Mouse (Mus musculus) testis, postnatal 14 days (tissue): ENCODE data around the gene Oscp1.
"Not testable (repeated sequence)": the region's sequence is repeated elsewhere in the genome, so short reads cannot be mapped to it uniquely, and the experiment has no call there.

Source experiments
- DNase-seq: peaks from one replicate; pipeline ENCODE4 v3.0.0; 2021; ENCODE audit warnings: low spot score

Gene Oscp1

GRCm38 (mm10) chr4:126083021-126083420, 24.7 kb downstream of the Oscp1 start:
- DNase-seq: no peak

GRCm38 (mm10) chr4:126084382-126084781, 26.0 kb downstream of the Oscp1 start:
- DNase-seq: no peak

- peak; percentile 76 for DNase-seq
Observed at GRCm38 (mm10) chr4:126085996-126086576, 27.7 kb downstream of the Oscp1 start.

GRCm38 (mm10) chr4:126090101-126090847, 31.9 kb downstream of the Oscp1 start:
- no peak for DNase-seq

GRCm38 (mm10) chr4:126090848-126091124, 32.4 kb downstream of the Oscp1 start:
- DNase-seq: no peak

GRCm38 (mm10) chr4:126091873-126092272, 33.5 kb downstream of the Oscp1 start:
- DNase-seq: no peak

GRCm38 (mm10) chr4:126095622-126096430, 37.5 kb downstream of the Oscp1 start:
- DNase-seq: not testable (repeated sequence)

- peak; percentile 94 for DNase-seq
Observed at GRCm38 (mm10) chr4:126096464-126097111, 38.2 kb downstream of the Oscp1 start, which contains the start of gene Lsm10. Gene Lsm10 (plus strand): TSS chr4:126096623.

- DNase-seq: peak; percentile 32
Observed at GRCm38 (mm10) chr4:126097711-126098253, 39.4 kb downstream of the Oscp1 start.

GRCm38 (mm10) chr4:126099365-126099764, 41.0 kb downstream of the Oscp1 start:
- DNase-seq: no peak

- DNase-seq: no peak
Observed at GRCm38 (mm10) chr4:126100764-126101163, 42.4 kb downstream of the Oscp1 start.

- DNase-seq: no peak
Observed at GRCm38 (mm10) chr4:126102061-126102841, 43.9 kb downstream of the Oscp1 start.

- peak; percentile 79 for DNase-seq
Observed at GRCm38 (mm10) chr4:126103057-126103581, 44.8 kb downstream of the Oscp1 start.

GRCm38 (mm10) chr4:126103590-126104068, 45.3 kb downstream of the Oscp1 start, which contains the start of gene Stk40:
Gene Stk40 (plus strand): TSS chr4:126103957.
- peak; percentile 96 for DNase-seq

GRCm38 (mm10) chr4:126104261-126105075, 46.1 kb downstream of the Oscp1 start:
- peak; percentile 46 for DNase-seq

GRCm38 (mm10) chr4:126105131-126105783, 46.9 kb downstream of the Oscp1 start:
- no peak for DNase-seq

GRCm38 (mm10) chr4:126108061-126108740, 49.8 kb downstream of the Oscp1 start:
- no peak for DNase-seq

GRCm38 (mm10) chr4:126109613-126110373, 51.4 kb downstream of the Oscp1 start:
- no peak for DNase-seq
